Mouse (Mus musculus) gastrocnemius, postnatal 25 days (tissue): ENCODE results near the gene Hba-a2. TPM values are rescaled to one million over a fixed set of nuclear protein-coding genes. Genes with fewer than 3 reads are reported as not detected.

Source experiments
- DNase-seq: peaks from one replicate; pipeline ENCODE4 v3.0.0; 2022
- total RNA-seq, 2 experiments: library from RNA; stranded (reverse); gene quantifications; 1 replicate in 1 of 2; 2 replicates in 1 of 2; pipeline ENCODE4 v1.2.3; 2021

Gene Hba-a2
- total RNA-seq, 2 experiments from 2014 or later = 358 to 1,609 TPM

DNA sequence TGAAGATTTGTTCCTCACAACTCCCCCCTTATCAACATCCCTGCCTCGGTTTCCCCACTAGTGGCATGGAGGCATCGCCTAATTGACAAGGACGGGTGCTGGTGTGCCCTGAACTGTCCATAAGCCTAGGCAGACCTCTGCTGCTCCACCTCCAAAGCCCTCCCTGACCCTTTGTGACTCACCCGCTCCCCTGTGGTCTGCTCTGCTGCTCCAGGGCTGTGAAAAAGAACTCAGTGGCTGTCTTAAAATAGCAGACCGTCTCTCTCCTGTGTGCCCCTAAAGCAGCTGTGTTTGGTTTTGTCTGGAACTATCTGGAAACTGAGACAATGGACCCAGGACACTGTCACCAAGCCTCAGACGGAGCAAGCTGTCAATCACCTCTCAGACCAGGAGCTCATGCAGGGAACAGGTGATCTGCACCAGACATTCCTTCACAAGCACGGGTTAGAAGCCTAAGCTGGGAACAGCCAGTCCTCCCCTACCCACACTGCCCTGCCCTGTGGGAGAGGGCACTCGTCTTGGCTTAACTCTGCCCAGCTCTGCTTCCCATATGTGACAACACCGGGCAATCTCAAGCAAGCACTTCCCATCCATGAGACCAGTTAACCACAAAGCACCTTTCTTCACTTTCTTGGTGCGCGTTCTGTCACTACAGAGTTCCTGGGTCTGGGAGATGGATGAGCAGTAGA is 24.4 kb downstream of the Hba-a2 start:
- no peak for DNase-seq

DNA sequence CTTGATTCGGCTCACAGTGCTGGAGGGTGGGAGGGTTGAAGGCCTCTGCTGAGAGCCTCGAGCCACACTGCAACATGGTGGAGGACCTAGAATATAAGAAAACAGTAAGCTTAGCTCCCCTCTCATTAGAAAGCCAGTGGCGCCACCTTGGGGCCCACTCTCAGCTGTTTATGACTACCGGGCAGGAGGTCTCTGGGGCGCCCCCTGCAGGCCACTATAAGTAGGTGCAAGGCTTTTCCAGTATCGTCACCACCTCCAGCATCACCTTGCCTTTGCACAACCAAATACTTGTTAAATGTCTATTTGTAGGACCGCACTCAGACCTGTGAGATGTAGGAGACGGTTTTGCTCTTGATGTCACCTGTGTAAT is 24.9 kb downstream of the Hba-a2 start:
- peak; percentile 32 for DNase-seq

DNA sequence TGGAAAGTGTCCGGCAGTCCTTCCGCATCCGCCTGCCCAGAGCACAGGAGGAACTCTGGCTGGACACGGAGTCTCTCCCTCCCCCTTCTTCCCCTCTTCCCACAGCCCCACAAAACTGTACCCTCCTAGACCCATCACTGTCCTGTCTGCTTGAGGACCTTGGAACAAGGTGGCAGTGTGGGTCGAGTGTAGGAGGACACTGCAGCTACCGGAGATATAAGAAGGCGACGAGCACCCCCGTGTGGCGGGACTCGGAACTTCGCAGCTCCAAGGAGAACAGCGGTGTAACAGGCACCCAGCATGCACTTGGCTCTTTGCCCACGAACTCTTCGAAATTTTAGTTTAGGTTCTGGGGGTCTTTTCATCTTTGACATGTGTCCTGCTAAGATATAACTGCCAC is 28.3 kb downstream of the Hba-a2 start:
- DNase-seq = peak; percentile 56

DNA sequence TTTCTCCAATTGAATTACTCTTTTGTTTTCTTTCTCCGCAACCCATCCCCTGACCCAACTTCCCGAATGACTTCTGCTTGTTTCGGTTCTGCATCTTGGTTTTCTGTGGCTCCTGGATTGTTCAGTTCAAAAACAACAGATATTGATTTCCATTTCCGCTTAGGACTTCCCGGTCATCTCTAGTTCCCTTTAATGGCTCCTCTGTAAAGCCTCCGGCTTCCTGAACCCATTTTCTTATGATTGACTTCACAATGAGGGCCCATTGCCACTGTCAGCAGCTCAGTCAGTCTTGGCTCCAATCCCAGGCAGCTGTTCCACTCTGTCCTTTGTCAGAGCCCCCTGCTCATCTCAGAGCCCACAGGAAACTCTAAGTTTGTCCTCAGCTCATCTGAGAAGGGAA is 34.8 kb downstream of the Hba-a2 start:
- no peak for DNase-seq

DNA sequence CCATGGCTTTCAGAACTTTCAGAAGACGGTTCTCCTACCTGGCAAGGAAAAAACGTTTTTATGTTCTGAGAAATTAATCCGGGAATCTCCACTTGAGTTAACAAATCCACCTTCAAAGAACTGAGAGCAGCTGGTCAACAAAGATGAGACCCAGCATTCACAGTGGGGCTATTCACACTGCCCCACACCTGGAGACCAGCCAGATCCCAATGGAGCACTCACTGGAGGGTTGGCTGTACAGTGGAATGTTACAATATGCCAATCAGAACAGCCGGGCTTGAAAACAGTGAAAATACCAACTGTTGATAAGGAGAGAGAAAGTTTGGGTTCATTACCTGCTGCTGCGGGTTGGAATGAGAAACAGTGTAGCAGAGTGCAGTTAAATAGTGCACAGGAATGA is 35.6 kb downstream of the Hba-a2 start:
- DNase-seq = no peak

DNA sequence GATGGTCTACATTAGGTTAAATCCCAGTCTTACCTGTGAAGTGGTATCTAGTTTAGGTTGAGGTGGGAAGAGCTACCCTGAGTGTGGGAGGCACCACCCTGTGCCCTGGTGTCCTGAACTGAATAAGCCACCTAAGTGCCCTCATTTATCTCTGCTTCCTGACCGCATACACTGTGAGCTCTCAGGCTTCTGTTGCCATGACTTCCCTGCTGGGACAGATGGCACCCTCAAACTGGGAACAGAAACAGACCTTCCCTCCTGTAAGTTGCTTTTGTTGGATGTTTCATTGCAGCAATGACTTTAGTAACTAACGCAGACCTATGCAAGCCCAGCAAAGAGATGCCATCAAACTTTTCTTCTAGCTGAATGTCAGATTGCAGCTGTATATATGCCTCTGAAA is 36.9 kb downstream of the Hba-a2 start:
- DNase-seq = no peak

DNA sequence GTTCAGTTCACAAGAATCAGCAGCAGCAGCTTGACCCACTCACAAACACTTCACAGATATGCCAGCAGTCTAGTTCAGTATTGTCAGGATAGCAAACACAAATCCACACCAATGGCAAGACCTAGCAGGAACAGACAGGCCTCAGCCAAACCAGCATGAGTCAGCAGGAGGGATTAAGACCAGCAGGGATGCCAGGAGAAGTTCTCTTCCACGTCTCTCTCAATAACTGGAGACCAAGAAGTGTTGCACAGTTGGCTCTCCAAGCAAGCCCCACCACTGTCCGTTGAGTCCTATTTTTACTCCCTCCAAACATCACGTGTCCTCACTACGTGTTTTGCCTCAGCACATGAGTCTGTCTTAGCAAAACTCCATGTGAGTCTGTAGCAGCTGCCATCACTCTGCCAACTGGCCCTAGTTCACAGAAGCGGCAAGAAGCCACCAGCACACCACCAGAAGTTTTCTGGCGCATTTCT is 40.2 kb downstream of the Hba-a2 start:
- DNase-seq = peak; percentile 47

DNA sequence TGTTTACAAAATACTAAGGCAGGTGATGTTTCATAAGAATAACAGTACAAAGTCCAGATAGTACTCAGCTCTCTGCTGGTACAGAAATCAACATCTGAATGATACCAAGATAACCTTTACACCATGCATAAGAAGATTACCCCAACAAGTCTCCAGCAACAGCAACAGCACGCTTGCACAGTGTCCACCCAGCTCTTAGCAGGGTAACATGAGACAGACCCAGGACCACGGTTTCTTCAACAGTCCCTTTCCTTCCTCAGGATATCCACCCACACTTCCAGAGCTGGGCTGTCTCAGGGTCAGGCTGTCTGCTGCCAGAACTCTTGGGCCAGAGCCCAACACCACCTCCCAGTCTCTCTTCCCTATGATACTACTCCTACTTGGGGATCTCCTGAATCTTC is 42.8 kb downstream of the Hba-a2 start:
- no peak for DNase-seq

DNA sequence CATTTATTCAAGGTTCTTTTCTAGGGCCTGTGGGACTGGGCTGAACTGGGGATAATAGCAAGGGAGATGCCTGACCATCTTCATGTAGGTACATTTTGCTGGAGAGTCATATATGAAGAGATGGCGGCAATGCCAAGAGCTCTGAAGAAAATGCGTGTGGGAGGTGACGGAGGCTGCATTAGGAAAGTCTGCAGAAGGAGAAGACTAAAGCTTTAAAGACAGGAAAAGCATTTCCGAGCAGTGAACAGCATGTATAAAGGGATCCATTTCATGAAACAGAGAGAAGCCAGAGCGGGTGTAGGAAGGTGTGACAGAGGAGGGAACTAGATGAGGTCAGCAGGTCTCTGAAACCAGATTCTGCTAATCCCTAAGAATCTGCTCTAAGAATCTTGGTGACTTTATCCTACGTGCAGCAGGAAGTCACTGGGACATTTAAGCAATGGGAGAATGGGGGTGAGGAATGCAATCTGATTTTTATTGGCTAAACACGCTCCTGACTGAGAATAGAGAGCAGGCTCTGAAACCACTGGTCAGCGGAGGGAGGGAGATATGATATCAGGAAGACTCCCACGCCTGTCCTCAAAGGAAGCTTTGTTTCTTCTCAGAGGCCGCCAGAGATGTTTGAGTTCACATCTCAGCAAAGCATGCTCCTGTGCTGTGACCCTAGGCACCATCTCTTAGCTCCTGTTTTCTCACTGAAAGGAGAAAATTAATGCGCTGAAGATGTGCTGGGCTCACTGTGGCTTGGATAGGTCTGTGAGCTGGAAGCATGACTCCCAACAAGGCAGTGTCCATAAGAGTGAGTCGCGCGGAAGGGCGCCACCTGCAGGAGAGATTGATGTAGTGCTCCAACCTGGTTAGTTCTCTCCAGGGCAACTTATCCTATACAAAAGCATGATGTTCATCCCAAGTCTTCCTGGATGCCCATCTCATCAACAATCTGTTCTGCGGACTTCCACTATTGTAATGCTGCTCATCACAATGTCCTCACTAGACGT is 44.5 kb downstream of the Hba-a2 start:
- DNase-seq = no peak

DNA sequence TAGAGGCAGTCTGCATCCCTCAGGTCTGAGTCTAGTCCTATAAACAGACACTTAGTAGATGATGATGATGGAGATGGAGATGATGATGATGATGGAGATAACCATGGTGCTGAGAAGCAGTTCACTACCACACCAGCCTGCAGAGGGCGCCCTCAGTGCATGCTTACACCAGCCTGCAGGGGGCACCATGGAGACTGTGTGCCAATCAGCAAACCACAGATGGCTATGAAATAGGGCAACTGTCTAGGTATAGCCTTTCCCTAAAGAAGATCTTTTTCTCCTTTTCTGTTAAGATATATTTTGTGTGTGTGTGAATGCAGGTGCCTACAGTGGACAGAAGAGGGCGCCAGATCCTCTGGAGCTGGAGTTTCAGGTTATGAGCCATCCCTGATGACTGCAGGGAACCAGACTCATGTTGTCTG is 46.5 kb downstream of the Hba-a2 start:
- no peak for DNase-seq

DNA sequence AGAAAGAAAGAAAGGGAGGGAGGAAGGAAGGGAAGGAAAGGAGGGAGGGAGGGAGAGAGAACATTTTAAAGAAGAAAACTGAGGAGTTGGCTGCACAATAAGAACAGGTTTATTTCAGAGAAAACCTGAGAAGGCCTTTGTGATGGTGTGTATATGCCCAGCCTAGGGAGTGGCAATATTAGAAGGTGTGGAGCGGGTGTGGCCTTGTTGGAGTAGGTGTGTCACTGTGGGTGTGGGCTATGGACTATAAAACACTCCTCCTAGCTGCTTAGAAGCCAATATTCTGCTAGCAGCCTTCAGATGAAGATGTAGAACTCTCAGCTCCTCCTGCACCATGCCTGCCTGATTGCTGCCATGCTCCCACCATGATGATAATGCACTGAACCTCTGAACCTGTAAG is 47.1 kb downstream of the Hba-a2 start:
- DNase-seq = no peak

DNA sequence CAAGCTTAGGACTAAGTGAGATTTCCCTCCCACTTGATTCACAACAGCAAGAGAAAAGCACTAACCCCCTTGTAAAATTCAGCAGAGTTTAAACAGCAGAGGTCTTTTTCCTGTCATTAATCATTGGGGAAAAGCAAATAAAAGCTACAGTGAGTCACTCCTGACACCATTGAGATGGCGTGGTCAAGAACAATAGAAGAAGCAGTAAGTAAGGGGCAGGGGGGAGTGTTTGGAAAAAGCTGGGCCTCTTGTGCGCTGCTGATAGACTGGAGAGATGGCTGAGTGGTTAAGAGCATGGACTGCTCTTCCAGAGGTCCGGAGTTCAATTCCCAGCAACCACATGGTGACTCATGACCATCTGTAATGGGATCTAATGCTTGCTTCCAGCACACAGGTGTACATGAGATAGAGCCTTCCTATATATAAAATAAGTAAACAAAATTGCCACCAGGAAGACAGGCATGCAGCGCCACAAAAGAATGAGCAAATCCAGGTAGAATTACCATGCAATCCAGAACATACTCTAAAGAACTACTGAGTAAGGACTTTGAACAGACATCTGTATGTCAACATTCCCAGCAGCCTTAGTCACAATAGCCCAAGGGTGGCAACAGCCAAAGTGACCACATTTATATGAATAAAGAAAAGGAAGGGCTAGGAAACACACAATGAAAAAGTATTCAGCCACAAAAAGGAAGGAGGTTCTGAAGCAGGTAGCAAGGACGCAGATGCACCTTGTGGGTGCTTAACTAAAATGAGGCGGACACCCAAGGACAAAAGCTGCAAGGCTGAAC is 49.4 kb downstream of the Hba-a2 start:
- DNase-seq = no peak

Other genes starting within 250 kb of the Hba-a2 start
- not detected for gene Il9r, start 96.2 kb upstream of the Hba-a2 start, total RNA-seq
- 1 to 10 TPM; 6.7 to 9.1 TPM for gene Snrnp25, start 91.1 kb upstream of the Hba-a2 start, total RNA-seq
- 10 to 100 TPM; 22.1 to 25.4 TPM for gene Rhbdf1, start 74.2 kb upstream of the Hba-a2 start, total RNA-seq
- gene Mpg, start 70.0 kb upstream of the Hba-a2 start, total RNA-seq = 1 to 10 TPM; 6.1 to 6.2 TPM
- gene Nprl3, start 28.8 kb upstream of the Hba-a2 start, total RNA-seq = 10 to 100 TPM; 21.7 to 23.3 TPM
- gene Hba-x, start 20.1 kb upstream of the Hba-a2 start, total RNA-seq = not detected
- gene Hba-a1, start 13.0 kb upstream of the Hba-a2 start, total RNA-seq = 1,000 to 10,000 TPM in 1 of 2 experiments, 100 to 1,000 TPM in 1; 451 to 2,047 TPM
- not detected for gene Hbq1b, start 9.5 kb upstream of the Hba-a2 start, total RNA-seq
- gene Hbq1a, start 3.6 kb downstream of the Hba-a2 start, total RNA-seq = not detected
- gene Sh3pxd2b, start 51.3 kb downstream of the Hba-a2 start, total RNA-seq = 1 to 10 TPM; 4.4 to 7.1 TPM
- 10 to 100 TPM in 1 of 2 experiments, 1 to 10 TPM in 1; 9.3 to 10.5 TPM for gene Ubtd2, start 158.9 kb downstream of the Hba-a2 start, total RNA-seq
- 1 to 10 TPM in 1 of 2 experiments, under 1 TPM in 1; 0.75 to 1.0 TPM for gene Efcab9, start 235.6 kb downstream of the Hba-a2 start, total RNA-seq
- 1 to 10 TPM; 2.6 to 3.2 TPM for gene Stk10, start 236.8 kb downstream of the Hba-a2 start, total RNA-seq